Mouse (Mus musculus): ENCODE data around the gene Fbxo39. TPM values are rescaled to one million over a fixed set of nuclear protein-coding genes. Genes with fewer than 3 reads are reported as not detected.

Gene Fbxo39
- total and polyA plus RNA-seq, 3 experiments: not detected

Other genes starting within 250 kb of the Fbxo39 start
- gene Pitpnm3, start 178.7 kb upstream of the Fbxo39 start, total RNA-seq (2012; rRNA removed): not detected in 2 replicates
- gene Pitpnm3, start 178.7 kb upstream of the Fbxo39 start, polyA plus RNA-seq (2012; ENCODE audit: insufficient read depth in 1 of 2, insufficient read length in 2 of 2, low read depth in 1 of 2, low replicate concordance in 2 of 2, missing spikeins in 1 of 2): under 1 TPM in 1 of 2 experiments, not detected in 1; 0.24 TPM
- 1.5 and 1.6 TPM in 2 replicates for gene Gm43951, start 107.6 kb upstream of the Fbxo39 start, total RNA-seq (2012; rRNA removed)
- 1 to 10 TPM in 1 of 2 experiments, not detected in 1; 2.0 TPM for gene Gm43951, start 107.6 kb upstream of the Fbxo39 start, polyA plus RNA-seq (2012; ENCODE audit: insufficient read depth in 1 of 2, insufficient read length in 2 of 2, low read depth in 1 of 2, low replicate concordance in 2 of 2, missing spikeins in 1 of 2)
- 17.5 and 19.6 TPM in 2 replicates for gene 4933427D14Rik, start 107.0 kb upstream of the Fbxo39 start, total RNA-seq (2012; rRNA removed)
- 10 to 100 TPM in 1 of 2 experiments, not detected in 1; 14.5 TPM for gene 4933427D14Rik, start 107.0 kb upstream of the Fbxo39 start, polyA plus RNA-seq (2012; ENCODE audit: insufficient read depth in 1 of 2, insufficient read length in 2 of 2, low read depth in 1 of 2, low replicate concordance in 2 of 2, missing spikeins in 1 of 2)
- 194 and 210 TPM in 2 replicates for gene Txndc17, start 106.9 kb upstream of the Fbxo39 start, total RNA-seq (2012; rRNA removed)
- 100 to 1,000 TPM in 1 of 2 experiments, not detected in 1; 196 TPM for gene Txndc17, start 106.9 kb upstream of the Fbxo39 start, polyA plus RNA-seq (2012; ENCODE audit: insufficient read depth in 1 of 2, insufficient read length in 2 of 2, low read depth in 1 of 2, low replicate concordance in 2 of 2, missing spikeins in 1 of 2)
- 18.2 and 21.1 TPM in 2 replicates for gene Med31, start 98.9 kb upstream of the Fbxo39 start, total RNA-seq (2012; rRNA removed)
- gene Med31, start 98.9 kb upstream of the Fbxo39 start, polyA plus RNA-seq (2012; ENCODE audit: insufficient read depth in 1 of 2, insufficient read length in 2 of 2, low read depth in 1 of 2, low replicate concordance in 2 of 2, missing spikeins in 1 of 2): 10 to 100 TPM in 1 of 2 experiments, not detected in 1; 12.1 TPM
- gene Slc13a5, start 47.2 kb upstream of the Fbxo39 start, total RNA-seq (2012; rRNA removed): not detected in 2 replicates
- gene Slc13a5, start 47.2 kb upstream of the Fbxo39 start, polyA plus RNA-seq (2012; ENCODE audit: insufficient read depth in 1 of 2, insufficient read length in 2 of 2, low read depth in 1 of 2, low replicate concordance in 2 of 2, missing spikeins in 1 of 2): not detected
- 0.56 and 1.0 TPM in 2 replicates for gene Xaf1, start 12.8 kb upstream of the Fbxo39 start, total RNA-seq (2012; rRNA removed)
- gene Xaf1, start 12.8 kb upstream of the Fbxo39 start, polyA plus RNA-seq (2012; ENCODE audit: insufficient read depth in 1 of 2, insufficient read length in 2 of 2, low read depth in 1 of 2, low replicate concordance in 2 of 2, missing spikeins in 1 of 2): 1 to 10 TPM in 1 of 2 experiments, not detected in 1; 1.8 TPM
- gene Tekt1, start 48.0 kb downstream of the Fbxo39 start, total RNA-seq (2012; rRNA removed): not detected in 2 replicates
- gene Tekt1, start 48.0 kb downstream of the Fbxo39 start, polyA plus RNA-seq (2012; ENCODE audit: insufficient read depth in 1 of 2, insufficient read length in 2 of 2, low read depth in 1 of 2, low replicate concordance in 2 of 2, missing spikeins in 1 of 2): not detected
- gene Smtnl2, start 97.3 kb downstream of the Fbxo39 start, total RNA-seq (2012; rRNA removed): 10.9 and 11.1 TPM in 2 replicates
- gene Smtnl2, start 97.3 kb downstream of the Fbxo39 start, polyA plus RNA-seq (2012; ENCODE audit: insufficient read depth in 1 of 2, insufficient read length in 2 of 2, low read depth in 1 of 2, low replicate concordance in 2 of 2, missing spikeins in 1 of 2): 10 to 100 TPM in 1 of 2 experiments, not detected in 1; 10.2 TPM
- gene Ggt6, start 121.1 kb downstream of the Fbxo39 start, total RNA-seq (2012; rRNA removed): not detected in 2 replicates
- gene Ggt6, start 121.1 kb downstream of the Fbxo39 start, polyA plus RNA-seq (2012; ENCODE audit: insufficient read depth in 1 of 2, insufficient read length in 2 of 2, low read depth in 1 of 2, low replicate concordance in 2 of 2, missing spikeins in 1 of 2): under 1 TPM in 1 of 2 experiments, not detected in 1; 0.04 TPM
- gene Mybbp1a, start 126.9 kb downstream of the Fbxo39 start, total RNA-seq (2012; rRNA removed): 328 and 344 TPM in 2 replicates
- 1,000 to 10,000 TPM in 1 of 2 experiments, 100 to 1,000 TPM in 1; 602 to 3,394 TPM for gene Mybbp1a, start 126.9 kb downstream of the Fbxo39 start, polyA plus RNA-seq (2012; ENCODE audit: insufficient read depth in 1 of 2, insufficient read length in 2 of 2, low read depth in 1 of 2, low replicate concordance in 2 of 2, missing spikeins in 1 of 2)
- 0.33 and 0.58 TPM in 2 replicates for gene Spns2, start 175.5 kb downstream of the Fbxo39 start, total RNA-seq (2012; rRNA removed)
- gene Spns2, start 175.5 kb downstream of the Fbxo39 start, polyA plus RNA-seq (2012; ENCODE audit: insufficient read depth in 1 of 2, insufficient read length in 2 of 2, low read depth in 1 of 2, low replicate concordance in 2 of 2, missing spikeins in 1 of 2): 1 to 10 TPM in 1 of 2 experiments, not detected in 1; 3.0 TPM
- gene Spns3, start 236.1 kb downstream of the Fbxo39 start, total RNA-seq (2012; rRNA removed): 5.2 and 10.6 TPM in 2 replicates
- 10 to 100 TPM in 1 of 2 experiments, not detected in 1; 12.7 TPM for gene Spns3, start 236.1 kb downstream of the Fbxo39 start, polyA plus RNA-seq (2012; ENCODE audit: insufficient read depth in 1 of 2, insufficient read length in 2 of 2, low read depth in 1 of 2, low replicate concordance in 2 of 2, missing spikeins in 1 of 2)